Mouse (Mus musculus) heart, embryonic 13.5 days (tissue): Measurements from ENCODE around the gene Zbtb16. TPM values are rescaled to one million over a fixed set of nuclear protein-coding genes. Genes with fewer than 3 reads are reported as not detected.

Experiments
- ATAC-seq: fragments of 200-750 bp; cut with Nextera tagmentation; 2 replicates; pipeline ENCODE4 v1.8.0; 2017; ENCODE audit warnings: moderate TSS enrichment; ENCODE audit not compliant: insufficient number of reproducible peaks, low FRiP score, low TSS enrichment; ENCODE audit errors: extremely low read depth
- H3K27ac ChIP-seq: fragments of 300-500 bp; sonication (generic); replicated peaks from 2 replicates; pipeline ENCODE4 v1.5.1; 2015; ENCODE audit warnings: moderate library complexity, mild to moderate bottlenecking, inconsistent platforms
- H3K27me3 ChIP-seq: fragments of 300-500 bp; sonication (generic); replicated peaks from 2 replicates; pipeline ENCODE4 v1.6.1; 2015; ENCODE audit warnings: mild to moderate bottlenecking, inconsistent platforms
- H3K36me3 ChIP-seq: fragments of 300-500 bp; sonication (generic); 2 replicates; pipeline ENCODE4 v1.6.1; 2015; ENCODE audit warnings: mild to moderate bottlenecking, inconsistent platforms
- H3K4me1 ChIP-seq: fragments of 300-500 bp; sonication (generic); 2 replicates; pipeline ENCODE4 v1.6.1; 2015; ENCODE audit warnings: inconsistent platforms
- H3K4me2 ChIP-seq: fragments of 300-500 bp; sonication (generic); 2 replicates; pipeline ENCODE4 v1.6.1; 2015; ENCODE audit warnings: inconsistent platforms, mild to moderate bottlenecking, moderate library complexity
- H3K4me3 ChIP-seq: fragments of 300-500 bp; sonication (generic); 2 replicates; pipeline ENCODE4 v1.5.1; 2015; ENCODE audit warnings: moderate library complexity, mild to moderate bottlenecking, inconsistent platforms
- H3K9ac ChIP-seq: fragments of 300-500 bp; sonication (generic); 2 replicates; pipeline ENCODE4 v1.6.1; 2015; ENCODE audit warnings: inconsistent platforms, mild to moderate bottlenecking, moderate library complexity
- H3K9me3 ChIP-seq: fragments of 300-500 bp; sonication (generic); 2 replicates; pipeline ENCODE4 v1.6.1; 2016; ENCODE audit warnings: inconsistent platforms
- WGBS: fragments of 180-500 bp; shearing (Covaris S2); methylation state at CpG from one replicate; pipeline ENCODE4 v1.1.7; 2015; ENCODE audit warnings: mixed read lengths; 5-methylcytosine and 5-hydroxymethylcytosine counted together
- polyA plus RNA-seq: library from polyadenylated mRNA; unstranded; fragments of >200 nt; fragmentation: Nextera tagmentation; extraction: Ambion mirVana; gene quantifications from 2 replicates; pipeline ENCODE4 v1.2.1, GENCODE M21; 2015

Gene Zbtb16
- polyA plus RNA-seq, 1 experiment from 2014 or later = 1.1 TPM

DNA sequence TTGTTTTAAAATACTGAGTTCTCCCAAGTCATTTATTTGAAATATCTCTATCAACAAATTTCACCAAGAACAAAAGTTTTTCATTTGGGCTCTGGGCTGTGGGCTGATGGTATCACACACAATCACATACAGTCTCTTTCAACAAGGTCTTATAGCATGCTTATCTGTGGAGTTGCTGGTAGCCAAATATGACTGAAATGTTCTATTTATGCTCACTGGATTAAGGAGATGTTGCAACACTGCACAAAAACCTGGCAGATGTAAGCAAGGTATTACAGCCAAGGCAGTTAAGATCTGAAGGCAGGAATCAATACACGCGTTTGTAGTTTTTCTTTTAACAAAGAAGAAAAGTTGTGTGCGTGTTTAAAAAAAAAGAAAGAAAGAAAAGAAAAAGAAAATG lies 84.1 kb downstream of the Zbtb16 start:
- no peak overlapping the region for H3K9ac ChIP-seq
- no peaks in the 10 kb centered on the region; the same call in 1 of the 2 replicates for H3K27me3 ChIP-seq
- no peak overlapping the region for H3K27ac ChIP-seq
- H3K36me3 ChIP-seq = no peaks in the 10 kb centered on the region
- H3K4me3 ChIP-seq = no peak overlapping the region
- H3K9me3 ChIP-seq = no peaks in the 10 kb centered on the region
- H3K4me1 ChIP-seq = peaks cover 21% of the 10 kb centered on the region
- no peak overlapping the region for H3K4me2 ChIP-seq
- WGBS = 86% methylated on average over 3 of the region's 3 CpGs
- no peak for ATAC-seq

DNA sequence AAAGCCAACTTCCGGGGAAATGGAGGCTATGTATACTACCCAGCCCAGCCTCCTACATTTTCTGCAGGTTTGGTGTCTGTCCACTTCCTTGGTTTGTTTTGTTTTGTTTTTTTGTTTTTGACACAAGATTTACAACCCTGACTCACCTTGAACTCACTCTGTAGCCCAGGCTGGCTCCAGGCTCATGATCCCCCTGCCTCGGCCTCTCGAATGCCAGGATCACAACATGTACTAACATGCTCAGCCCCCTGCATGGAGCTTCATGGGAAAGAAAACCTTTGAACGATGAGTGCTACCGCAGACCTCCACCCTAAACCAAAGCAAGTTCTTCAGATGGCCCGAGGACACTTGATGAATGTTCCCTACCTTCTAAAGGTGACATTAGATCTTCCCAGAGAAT lies 86.4 kb downstream of the Zbtb16 start:
- 84% methylated on average over 6 of the region's 6 CpGs for WGBS
- no peak for ATAC-seq

DNA sequence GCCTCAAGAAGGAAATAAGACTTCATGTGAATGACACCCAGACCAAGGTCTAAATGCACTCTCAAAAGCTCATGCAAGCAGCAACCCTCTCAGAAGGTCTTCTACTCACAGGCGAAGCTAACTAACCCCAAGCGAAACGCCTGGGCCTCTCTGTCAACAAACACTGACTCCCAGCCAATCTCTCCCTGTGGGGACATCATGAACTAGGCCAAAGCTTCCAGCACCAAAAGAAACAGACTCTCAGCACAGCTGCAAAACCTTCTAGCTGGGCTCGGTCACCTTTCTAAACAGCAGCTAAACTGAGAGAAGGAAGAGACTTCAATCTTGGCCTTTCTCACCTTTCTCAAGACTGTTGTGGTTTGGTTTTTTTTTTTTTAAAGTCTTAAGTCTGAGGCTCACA lies 86.9 kb downstream of the Zbtb16 start:
- no peak overlapping the region for H3K4me2 ChIP-seq
- no peak overlapping the region for H3K27ac ChIP-seq
- H3K9ac ChIP-seq = no peak overlapping the region
- H3K4me1 ChIP-seq = peaks cover 9% of the 10 kb centered on the region
- ATAC-seq = no peak
- H3K27me3 ChIP-seq = no peaks in the 10 kb centered on the region
- no peaks in the 10 kb centered on the region for H3K36me3 ChIP-seq
- no peak overlapping the region for H3K4me3 ChIP-seq
- WGBS = 81% methylated on average over 4 of the region's 4 CpGs
- H3K9me3 ChIP-seq = no peaks in the 10 kb centered on the region

More for the DNA sequence above, 86.4 kb downstream of the Zbtb16 start:
- Histone ChIP-seq H3K9me3 (no peaks in the 10 kb centered on the region), H3K36me3 (no peaks in the 10 kb centered on the region), H3K9ac (no peak overlapping the region), H3K4me2 (no peak overlapping the region), H3K27ac (no peak overlapping the region), H3K4me1 (peaks cover 6% of the 10 kb centered on the region), H3K27me3 (no peaks in the 10 kb centered on the region), H3K4me3 (no peak overlapping the region)

DNA sequence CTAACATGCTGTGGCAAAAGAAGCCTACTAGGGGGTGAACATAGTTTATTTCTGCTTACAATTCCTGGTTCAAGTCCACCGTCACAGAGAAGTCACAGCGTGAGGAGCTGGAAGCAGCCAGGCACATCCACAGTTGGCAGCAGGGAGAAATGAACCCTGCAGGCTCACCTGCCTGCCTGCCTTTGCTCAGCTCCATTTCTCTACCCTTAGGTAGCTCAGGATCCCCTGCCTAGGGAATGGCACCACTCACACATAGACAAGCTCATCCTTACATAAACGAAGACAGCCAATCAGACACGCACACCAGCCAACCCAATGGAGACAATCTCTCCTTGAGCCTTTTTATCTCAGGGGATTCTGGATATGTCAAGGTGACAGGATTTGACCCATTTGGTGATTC lies 87.3 kb downstream of the Zbtb16 start:
- Histone ChIP-seq H3K4me1 (peaks cover 7% of the 10 kb centered on the region; the same call in 1 of the 2 replicates), H3K4me3 (no peak overlapping the region), H3K27me3 (0 out of 2 replicates have a peak, but pooled peaks cover 2% of the 10 kb centered on the region), H3K9ac (no peak overlapping the region), H3K4me2 (no peak overlapping the region), H3K36me3 (no peaks in the 10 kb centered on the region), H3K9me3 (no peaks in the 10 kb centered on the region), H3K27ac (no peak overlapping the region)
- 83% methylated on average over 4 of the region's 4 CpGs for WGBS
- ATAC-seq = no peak

DNA sequence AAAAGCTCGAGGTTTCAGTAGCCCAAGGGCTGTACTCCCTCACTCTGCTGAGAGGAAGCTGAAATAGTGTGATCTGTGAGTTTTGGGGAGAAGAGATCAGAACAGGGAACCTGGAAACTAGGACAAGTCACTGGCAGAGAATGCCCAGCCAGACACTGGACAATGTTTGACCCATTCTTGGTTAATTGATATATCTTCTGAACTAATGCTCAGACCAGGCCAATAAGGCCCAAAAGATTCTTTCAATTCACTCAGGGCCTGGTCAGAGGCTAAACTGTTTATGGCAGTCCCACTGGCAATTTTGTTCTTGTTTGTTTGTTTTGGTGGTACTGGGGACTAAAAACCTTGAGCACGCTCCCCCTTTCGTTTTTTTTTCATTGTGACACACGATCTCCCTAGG lies 87.8 kb downstream of the Zbtb16 start:
- Histone ChIP-seq H3K4me2 (no peak overlapping the region), H3K27me3 (0 out of 2 replicates have a peak, but pooled peaks cover 2% of the 10 kb centered on the region), H3K9me3 (no peaks in the 10 kb centered on the region), H3K4me3 (no peak overlapping the region), H3K36me3 (no peaks in the 10 kb centered on the region), H3K9ac (no peak overlapping the region), H3K4me1 (peaks cover 6% of the 10 kb centered on the region; the same call in 1 of the 2 replicates), H3K27ac (no peak overlapping the region)
- WGBS = 67% methylated on average over 4 of the region's 4 CpGs
- no peak for ATAC-seq

DNA sequence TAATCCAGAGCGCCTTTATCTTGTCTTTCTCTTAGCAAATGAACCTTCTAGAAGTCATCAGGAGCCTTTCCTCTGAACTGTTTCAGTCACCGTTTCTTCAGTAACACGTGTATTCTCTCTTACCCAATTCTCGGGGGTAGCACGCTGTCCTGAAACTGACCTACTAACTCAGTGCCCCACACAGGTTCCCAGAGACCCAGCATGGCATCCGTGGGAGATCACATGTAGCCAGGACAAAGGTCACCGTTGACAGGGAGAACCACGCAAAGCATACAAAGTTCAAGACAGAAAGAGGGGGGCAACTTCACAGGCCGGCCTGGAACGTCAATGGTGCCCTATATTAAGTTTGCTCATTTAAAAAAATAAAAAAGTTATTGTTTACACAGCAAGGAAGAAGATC lies 89.5 kb downstream of the Zbtb16 start:
- no peaks in the 10 kb centered on the region for H3K36me3 ChIP-seq
- H3K9me3 ChIP-seq = no peaks in the 10 kb centered on the region
- no peak overlapping the region for H3K27ac ChIP-seq
- H3K27me3 ChIP-seq = 0 out of 2 replicates have a peak, but pooled peaks cover 2% of the 10 kb centered on the region
- no peak for ATAC-seq
- 0 out of 2 replicates have a peak, but pooled peaks cover 2% of the 10 kb centered on the region for H3K4me1 ChIP-seq
- H3K9ac ChIP-seq = no peak overlapping the region
- H3K4me2 ChIP-seq = no peak overlapping the region
- 83% methylated on average over 10 of the region's 10 CpGs for WGBS
- no peak overlapping the region for H3K4me3 ChIP-seq

DNA sequence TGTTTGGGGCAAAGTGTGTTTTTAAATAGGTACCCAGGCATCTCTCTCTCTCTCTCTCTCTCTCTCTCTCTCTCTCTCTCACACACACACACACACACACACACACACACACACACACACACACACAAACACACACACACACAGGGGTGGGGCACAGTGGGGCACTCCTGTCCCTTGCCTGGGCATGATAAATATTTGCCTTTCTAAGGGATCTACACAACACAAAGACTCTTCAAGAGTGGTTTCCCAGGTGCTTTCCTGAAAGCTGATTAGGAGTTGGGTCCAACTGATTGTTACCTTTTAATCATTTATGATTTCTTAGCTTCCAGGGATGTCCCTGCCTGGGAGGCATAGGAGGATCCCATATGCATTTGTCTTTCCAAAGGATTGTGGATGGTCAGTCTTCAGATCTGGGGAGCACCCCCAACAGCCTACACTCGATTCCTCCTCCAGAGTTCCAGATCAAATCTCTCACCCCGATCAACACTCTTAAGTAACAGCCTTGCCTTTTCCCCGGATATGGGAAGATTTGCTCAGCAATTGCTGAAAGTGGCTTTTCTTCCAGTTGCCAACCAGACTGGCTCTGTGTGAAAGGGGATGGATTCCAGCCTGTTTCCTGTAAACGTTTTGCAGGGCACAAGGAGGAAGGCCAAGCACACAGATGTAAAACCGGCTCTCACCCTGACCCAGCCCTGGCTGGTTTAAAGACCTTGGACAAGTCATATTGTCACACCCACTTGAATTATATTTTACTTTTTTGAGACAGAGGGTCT lies 90.5 kb downstream of the Zbtb16 start:
- Histone ChIP-seq H3K27ac (no peak overlapping the region), H3K27me3 (0 out of 2 replicates have a peak, but pooled peaks cover 2% of the 10 kb centered on the region), H3K4me2 (no peak overlapping the region), H3K4me3 (no peak overlapping the region), H3K4me1 (peaks cover 10% of the 10 kb centered on the region), H3K36me3 (no peaks in the 10 kb centered on the region), H3K9me3 (no peaks in the 10 kb centered on the region), H3K9ac (no peak overlapping the region)
- 60% methylated on average over 5 of the region's 5 CpGs for WGBS
- ATAC-seq = no peak

DNA sequence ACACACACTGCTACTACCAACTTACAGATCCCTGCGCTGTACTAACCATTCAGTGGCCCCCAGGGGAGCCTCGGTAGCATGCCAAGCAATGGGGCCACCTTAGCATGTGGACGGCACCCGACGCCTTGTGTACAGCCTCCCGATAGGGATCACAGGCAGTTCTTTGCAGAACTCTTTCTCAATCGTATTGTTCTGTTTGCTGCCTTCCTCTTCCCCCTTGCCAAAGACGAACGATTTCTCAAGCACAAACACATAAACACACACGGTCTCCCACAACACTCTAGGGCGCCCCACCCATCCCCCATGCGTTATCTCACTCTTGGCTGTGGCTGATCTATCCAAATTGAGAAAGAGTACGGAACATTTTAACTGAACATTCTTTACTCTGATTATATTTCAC lies 91.1 kb downstream of the Zbtb16 start:
- Histone ChIP-seq H3K9me3 (no peaks in the 10 kb centered on the region), H3K27ac (no peak overlapping the region), H3K4me3 (no peak overlapping the region), H3K4me2 (no peak overlapping the region), H3K36me3 (no peaks in the 10 kb centered on the region), H3K9ac (no peak overlapping the region), H3K4me1 (peaks cover 16% of the 10 kb centered on the region), H3K27me3 (0 out of 2 replicates have a peak, but pooled peaks cover 2% of the 10 kb centered on the region)
- WGBS = 70% methylated on average over 13 of the region's 13 CpGs
- no peak for ATAC-seq

DNA sequence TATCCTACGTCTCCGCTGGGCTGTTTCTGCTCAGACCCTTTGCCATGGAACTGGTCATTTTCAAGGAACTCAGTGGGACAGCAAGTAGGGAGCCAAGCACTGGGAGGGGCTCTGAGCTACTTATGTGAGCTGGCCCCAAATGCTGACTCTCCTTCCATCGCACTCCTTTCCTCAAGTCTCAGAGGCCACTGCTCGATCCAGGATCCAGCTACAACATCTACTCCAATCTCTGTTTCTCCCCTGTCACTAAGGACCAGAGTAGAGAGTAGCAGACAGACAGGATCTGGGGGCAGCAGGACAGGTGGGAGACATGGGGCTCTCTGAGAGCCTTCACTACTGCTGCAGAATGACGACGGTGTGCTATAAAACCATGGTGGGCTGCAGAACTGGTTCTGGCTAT lies 91.6 kb downstream of the Zbtb16 start:
- Histone ChIP-seq H3K4me3 (no peak overlapping the region), H3K9ac (no peak overlapping the region), H3K4me2 (no peak overlapping the region), H3K36me3 (no peaks in the 10 kb centered on the region), H3K4me1 (peaks cover 21% of the 10 kb centered on the region), H3K27ac (no peak overlapping the region), H3K9me3 (no peaks in the 10 kb centered on the region), H3K27me3 (0 out of 2 replicates have a peak, but pooled peaks cover 2% of the 10 kb centered on the region)
- ATAC-seq = no peak
- 79% methylated on average over 6 of the region's 6 CpGs for WGBS

DNA sequence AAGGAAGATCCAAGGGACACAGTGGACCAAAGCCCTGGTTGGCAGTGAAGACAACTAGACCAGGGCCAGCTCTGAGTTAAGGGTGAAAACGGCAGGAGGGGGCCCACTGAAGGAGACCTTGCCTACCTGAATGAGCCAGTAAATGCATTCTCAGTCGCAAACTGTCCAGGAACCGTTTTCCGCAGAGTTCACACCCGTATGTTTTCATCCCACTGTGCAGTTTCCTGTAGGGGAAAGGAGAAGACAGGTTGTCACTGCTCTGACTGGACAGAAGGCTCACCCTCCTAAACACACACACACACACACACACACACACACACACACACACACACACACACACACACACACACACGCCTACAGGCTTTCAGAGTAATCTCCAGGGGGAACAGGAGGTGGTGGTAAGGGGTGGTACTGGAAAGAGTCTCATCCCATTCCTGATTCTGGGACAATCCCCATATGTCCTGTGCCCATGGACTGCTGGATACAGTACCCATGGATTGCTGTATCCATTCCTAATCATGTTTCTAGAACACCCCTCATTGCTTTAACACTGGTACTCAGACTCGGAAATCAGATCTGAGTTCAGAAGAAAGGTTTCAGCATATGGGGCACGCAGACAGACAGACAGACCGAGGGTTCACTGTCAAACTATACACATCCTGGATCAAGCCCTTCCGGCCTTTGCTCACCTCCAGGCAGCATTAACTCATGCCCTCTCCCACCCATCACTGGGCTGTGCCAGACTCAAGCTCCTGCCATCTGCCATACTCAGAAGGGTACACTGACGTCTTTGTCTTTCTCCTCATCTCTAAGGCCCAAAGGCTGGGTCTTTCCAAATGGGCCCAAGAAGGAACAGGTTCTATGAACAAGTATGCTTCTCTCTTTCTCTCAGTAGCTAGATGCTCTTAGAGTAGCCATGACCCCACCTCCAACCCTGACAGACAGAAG lies 92.4 kb downstream of the Zbtb16 start:
- Histone ChIP-seq H3K27ac (no peak overlapping the region), H3K9me3 (no peaks in the 10 kb centered on the region), H3K9ac (no peak overlapping the region), H3K27me3 (0 out of 2 replicates have a peak, but pooled peaks cover 2% of the 10 kb centered on the region), H3K4me3 (no peak overlapping the region), H3K4me2 (no peak overlapping the region), H3K4me1 (peaks cover 29% of the 10 kb centered on the region), H3K36me3 (no peaks in the 10 kb centered on the region)
- 82% methylated on average over 11 of the region's 11 CpGs for WGBS
- no peak for ATAC-seq

DNA sequence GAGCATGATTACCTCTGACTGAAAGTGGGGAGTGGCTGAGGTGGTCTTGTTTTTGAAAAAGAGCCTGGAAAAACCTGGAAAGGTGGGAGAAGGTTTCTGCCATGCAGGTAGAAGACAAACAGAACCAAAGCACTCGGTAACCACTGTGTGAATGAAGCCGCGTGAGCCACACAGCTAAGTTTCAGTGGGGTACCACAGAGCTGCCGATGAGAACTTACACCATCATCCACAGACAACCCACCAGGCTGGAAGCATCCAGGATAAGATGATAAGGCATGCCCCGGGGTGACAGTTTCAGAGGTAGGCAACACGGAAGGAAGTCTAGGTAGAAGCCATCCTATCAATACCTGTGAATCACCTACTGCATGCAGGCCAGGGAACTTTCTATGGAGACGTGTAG lies 93.9 kb downstream of the Zbtb16 start:
- no peak overlapping the region for H3K27ac ChIP-seq
- H3K4me1 ChIP-seq = peaks cover 41% of the 10 kb centered on the region
- no peaks in the 10 kb centered on the region for H3K9me3 ChIP-seq
- 0 out of 2 replicates have a peak, but pooled peaks cover 2% of the 10 kb centered on the region for H3K27me3 ChIP-seq
- no peak overlapping the region for H3K9ac ChIP-seq
- 80% methylated on average over 7 of the region's 7 CpGs for WGBS
- H3K36me3 ChIP-seq = no peaks in the 10 kb centered on the region
- no peak overlapping the region for H3K4me3 ChIP-seq
- no peak overlapping the region for H3K4me2 ChIP-seq
- no peak for ATAC-seq
